Mouse (Mus musculus): ENCODE data around the gene Notum. TPM values are rescaled to one million over a fixed set of nuclear protein-coding genes. Genes with fewer than 3 reads are reported as not detected.

Gene Notum
- not detected for total RNA-seq (2023)

GRCm38 (mm10) chr11:120661076-120661460 lies at the start of gene Notum:
Gene Notum, minus strand, starts transcription at chr11:120661175.

DNA sequence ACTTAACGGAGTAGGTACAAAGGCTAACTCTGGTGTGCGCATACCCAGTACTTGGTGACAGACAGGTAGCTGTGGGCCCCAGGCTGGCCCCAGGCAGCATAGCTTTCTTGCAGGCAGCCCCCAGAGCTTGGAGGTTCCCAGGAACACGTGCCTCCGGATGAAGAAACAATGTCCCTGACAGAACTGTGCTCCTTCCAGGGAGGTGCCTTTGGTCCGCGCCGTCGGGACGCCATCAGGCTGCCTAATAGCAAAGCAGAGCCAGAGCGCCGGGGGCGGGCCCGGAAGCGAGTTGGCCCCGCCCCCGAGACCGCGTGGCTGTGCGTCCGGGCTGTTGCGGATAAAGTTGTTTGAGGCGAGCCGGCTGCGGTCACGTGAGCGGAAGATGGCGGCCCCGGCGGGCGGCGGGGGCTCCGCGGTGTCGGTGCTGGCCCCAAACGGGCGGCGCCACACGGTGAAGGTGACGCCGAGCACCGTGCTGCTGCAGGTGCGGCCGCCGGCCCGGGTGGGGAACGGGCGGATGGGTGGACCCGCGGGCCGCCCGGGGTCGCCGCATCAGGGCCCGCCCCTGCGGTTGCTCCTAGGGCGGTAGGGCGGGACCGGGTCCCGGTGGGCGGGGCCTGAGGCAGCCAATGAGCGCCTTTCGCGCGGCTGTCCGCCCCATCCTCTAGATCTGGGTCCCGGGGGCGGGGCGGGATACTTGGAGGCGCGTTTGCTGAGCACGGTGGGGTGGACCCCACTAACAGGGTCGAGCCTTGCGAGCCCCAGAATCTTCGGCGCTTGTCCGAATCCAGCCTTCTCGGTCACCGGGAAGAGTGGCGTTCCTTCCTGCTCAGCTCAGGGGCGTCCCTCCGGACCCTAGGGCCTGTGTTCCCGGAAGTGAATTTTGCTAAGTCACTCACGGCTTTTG lies 12.0 kb upstream of the Notum start, which contains the start of gene Aspscr1:
Gene Aspscr1, plus strand, starts transcription at position 287 of the 907 bp plus-strand sequence.

DNA sequence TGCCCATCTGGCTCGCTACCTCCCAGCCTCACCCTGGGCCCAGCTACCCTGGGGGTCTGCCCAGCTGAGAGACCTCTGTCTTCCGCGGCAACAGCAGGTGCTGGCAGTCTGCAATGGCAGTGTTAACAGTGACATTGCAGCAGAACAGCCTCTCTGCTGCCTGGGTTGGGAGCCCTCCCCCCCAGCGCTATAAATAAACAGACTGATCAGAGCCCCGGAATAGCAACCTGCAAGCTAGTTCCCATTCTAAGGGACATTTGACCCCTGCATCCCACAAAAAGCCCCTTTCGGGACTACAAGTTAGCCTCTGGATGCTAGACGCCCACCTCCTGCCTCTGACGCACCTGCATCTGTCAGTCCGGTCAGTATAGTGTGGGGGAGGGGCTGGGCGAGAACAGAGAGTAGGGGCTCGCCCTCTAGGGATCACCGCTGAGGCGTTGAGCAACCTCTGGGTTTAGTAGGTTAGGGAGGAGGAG lies 12.9 kb downstream of the Notum start, which contains the start of gene Myadml2:
Gene Myadml2, minus strand, starts transcription at position 158 of the 476 bp plus-strand sequence.

DNA sequence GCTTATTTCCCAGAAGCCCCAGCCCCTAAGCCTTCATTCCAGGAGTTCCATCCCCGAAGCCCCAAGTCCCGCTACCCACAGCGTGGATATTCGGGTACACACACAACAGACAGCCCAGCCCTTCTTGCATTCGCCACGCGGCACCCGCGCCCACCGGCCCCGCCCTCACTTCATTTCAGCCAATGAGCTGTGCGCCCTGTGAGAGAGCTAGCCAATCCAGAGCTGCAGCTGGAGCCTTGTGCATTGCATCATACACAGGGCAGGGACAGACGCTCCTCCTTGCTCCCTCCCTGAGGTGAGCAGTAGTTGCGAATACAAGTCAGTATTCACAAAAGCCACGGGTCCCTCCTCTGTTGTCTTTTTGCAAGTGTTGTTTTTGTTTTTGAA lies 17.4 kb downstream of the Notum start, which contains the start of gene Pycr1:
Gene Pycr1, minus strand, starts transcription at position 169 of the 387 bp plus-strand sequence.

DNA sequence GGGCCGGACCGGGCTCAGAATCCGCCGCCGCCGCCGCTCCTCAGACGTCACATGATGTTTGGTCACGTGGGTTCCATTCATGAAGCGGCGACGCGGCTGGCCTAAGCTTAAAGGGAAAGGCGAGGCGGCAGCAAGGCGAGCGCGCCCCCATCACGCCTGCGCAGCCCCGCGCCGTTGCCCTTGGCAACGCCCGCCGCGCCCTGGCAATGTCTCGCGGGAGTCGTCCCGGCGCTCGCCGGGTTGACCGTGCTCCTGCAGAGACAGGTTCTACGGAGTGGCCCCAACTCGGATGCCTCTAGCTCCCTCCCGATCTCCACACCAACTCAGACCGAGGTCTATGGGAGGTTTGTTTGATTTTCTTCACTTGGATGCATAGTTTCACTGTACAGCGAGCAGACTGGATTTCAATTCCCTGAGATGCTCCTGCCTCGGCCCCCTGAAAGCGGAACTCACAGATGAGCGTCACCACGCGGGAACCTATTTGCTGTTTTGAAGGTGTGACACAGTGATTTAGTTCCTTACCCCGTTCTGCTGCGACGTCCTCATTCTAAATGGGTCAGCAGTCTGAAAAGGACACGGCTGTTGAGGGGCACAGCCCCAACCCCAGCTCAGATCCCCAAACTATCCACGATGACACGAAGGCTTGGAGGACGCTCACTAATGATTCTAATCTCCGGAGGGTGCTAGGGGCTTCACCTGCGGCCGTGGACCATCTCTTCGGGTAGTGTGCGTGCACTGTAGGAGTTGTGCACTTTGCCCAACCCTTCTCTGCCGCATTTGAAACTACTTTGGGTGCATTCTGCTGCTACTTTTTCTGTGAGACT lies 27.2 kb downstream of the Notum start, which contains the start of gene Mafg:
Gene Mafg, minus strand, starts transcription at position 81 of the 824 bp plus-strand sequence.

DNA sequence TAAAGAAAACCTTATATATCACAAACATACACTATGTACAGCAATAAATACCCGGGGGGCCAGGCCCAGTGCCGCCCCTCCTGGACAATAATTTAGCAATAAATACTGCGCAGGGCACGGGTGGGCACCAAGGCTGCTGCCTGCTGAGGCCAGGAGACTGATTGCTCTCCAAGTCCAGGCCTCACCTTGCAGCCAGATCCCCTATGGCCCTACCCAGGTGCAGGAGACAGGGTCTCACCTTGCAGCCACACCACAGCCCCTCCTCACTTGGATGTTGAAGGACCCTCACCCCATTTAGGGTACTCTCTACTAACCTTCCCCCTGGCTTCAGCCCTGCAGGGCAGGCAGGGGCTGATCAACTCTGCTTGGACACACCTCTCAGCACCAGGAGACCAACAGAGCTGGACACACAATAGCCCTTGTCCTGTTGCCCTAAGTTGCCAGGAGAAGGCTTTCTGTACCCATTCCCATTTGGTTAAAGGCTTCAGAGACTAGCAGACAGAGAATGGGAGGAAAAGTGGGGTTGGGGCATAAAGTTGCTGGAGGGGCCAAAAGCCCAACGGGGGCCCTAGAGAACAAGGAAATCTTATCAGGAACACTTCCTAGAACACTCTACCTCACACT lies 35.7 kb downstream of the Notum start, which contains the start of gene Sirt7:
Gene Sirt7, minus strand, starts transcription at position 89 of the 624 bp plus-strand sequence.

DNA sequence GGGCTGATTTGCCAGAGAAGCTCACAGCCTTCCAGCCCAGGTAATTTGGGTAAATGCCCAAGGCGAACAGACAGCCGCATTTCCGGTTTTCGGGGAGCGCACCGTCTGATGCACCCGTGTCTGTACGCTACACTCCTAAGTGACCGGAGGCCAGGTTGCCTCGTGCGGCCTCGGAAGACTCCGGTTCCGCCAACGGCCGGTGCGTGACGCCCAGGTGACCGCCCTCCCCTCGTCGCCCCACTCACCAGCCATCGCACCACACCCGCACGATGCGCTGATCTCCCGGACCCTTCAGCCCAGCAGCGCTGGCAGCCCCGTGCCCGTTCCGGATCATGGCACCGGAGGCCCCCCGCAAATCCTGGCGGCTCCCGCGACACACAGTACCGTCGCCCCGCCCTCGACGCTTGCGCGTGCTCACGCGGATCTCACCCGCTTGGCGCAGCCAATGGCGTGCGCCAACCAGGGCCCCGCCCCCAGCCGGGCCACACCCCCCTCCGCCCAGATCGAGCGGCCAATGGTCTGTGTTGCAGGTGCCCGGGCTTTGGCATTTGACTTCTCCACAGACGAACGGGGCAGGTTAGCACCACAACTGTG lies 43.4 kb downstream of the Notum start, which contains the start of gene Pcyt2:
Gene Pcyt2, minus strand, starts transcription at position 418 of the 594 bp plus-strand sequence.

DNA sequence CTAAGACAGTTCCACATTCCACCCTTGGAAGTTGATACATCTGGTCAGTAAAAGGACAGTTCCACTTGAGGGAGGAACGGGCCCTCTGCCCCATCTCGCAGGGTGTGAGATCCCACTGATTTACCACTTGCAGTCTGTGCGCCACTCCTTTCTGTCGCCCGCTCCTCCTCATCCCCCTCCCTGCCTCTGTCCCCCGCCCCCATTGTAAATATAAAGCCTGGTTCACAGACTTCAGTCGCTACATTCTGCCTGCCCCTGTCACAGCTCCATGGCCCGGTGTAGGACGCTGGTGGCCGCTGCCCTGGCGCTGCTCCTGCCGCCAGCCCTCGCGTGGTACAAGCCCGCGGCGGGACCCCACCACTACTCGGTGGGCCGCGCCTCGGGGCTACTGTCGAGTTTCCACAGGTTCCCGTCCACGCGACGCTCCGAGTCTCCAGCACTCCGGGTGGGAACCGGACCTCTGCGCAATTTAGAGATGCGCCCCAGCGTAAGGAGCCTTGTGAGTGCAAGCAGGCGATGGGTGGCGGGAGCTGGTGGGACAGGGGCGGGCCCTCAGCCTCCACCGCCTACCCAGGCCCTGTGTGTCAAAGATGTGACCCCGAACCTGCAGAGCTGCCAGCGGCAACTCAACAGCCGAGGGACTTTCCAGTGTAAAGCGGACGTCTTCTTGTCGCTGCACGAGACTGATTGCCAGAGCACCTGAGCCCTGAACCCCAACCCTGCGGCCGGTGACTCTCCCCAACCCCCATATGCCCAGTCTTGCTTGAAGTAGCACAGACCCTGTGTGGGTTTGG lies 52.5 kb downstream of the Notum start, which contains the start of gene Npb:
Gene Npb, plus strand, starts transcription at position 237 of the 794 bp plus-strand sequence.

Other genes with a start within 250 kb of the Notum start
- 45.7 TPM for gene Nploc4, start 223.5 kb downstream of the Notum start, total RNA-seq (2023)
- 14.2 TPM for gene Tspan10, start 218.5 kb downstream of the Notum start, total RNA-seq (2023)
- 0.77 TPM for gene Pde6g, start 207.7 kb downstream of the Notum start, total RNA-seq (2023)
- 2.9 TPM for gene Oxld1, start 203.1 kb downstream of the Notum start, total RNA-seq (2023)
- gene Ccdc137, start 203.1 kb downstream of the Notum start, total RNA-seq (2023) = 28.4 TPM
- gene Arl16, start 193.6 kb downstream of the Notum start, total RNA-seq (2023) = 10.8 TPM
- 36.0 TPM for gene Mrpl12, start 176.6 kb downstream of the Notum start, total RNA-seq (2023)
- gene Slc25a10, start 169.3 kb downstream of the Notum start, total RNA-seq (2023) = 11.0 TPM
- gene Gcgr, start 130.5 kb downstream of the Notum start, total RNA-seq (2023) = not detected
- 41.2 TPM for gene Mcrip1, start 111.4 kb downstream of the Notum start, total RNA-seq (2023)
- gene Ppp1r27, start 110.0 kb downstream of the Notum start, total RNA-seq (2023) = not detected
- gene P4hb, start 87.9 kb downstream of the Notum start, total RNA-seq (2023) = 159 TPM
- gene Arhgdia, start 79.6 kb downstream of the Notum start, total RNA-seq (2023) = 371 TPM
- gene Alyref, start 62.8 kb downstream of the Notum start, total RNA-seq (2023) = 93.3 TPM
- 84.8 TPM for gene Anapc11, start 62.8 kb downstream of the Notum start, total RNA-seq (2023)
- 3.2 TPM for gene Npb, start 52.7 kb downstream of the Notum start, total RNA-seq (2023)
- 121 TPM for gene Pcyt2, start 43.2 kb downstream of the Notum start, total RNA-seq (2023)
- gene Sirt7, start 35.9 kb downstream of the Notum start, total RNA-seq (2023) = 126 TPM
- 28.8 TPM for gene Mafg, start 27.6 kb downstream of the Notum start, total RNA-seq (2023)
- 1.9 TPM for gene Pycr1, start 17.4 kb downstream of the Notum start, total RNA-seq (2023)
- not detected for gene Myadml2, start 13.0 kb downstream of the Notum start, total RNA-seq (2023)
- gene Aspscr1, start 11.8 kb upstream of the Notum start, total RNA-seq (2023) = 104 TPM
- 33.8 TPM for gene Cenpx, start 52.6 kb upstream of the Notum start, total RNA-seq (2023)
- 28.8 TPM for gene Lrrc45, start 52.8 kb upstream of the Notum start, total RNA-seq (2023)
- 1.7 TPM for gene Rac3, start 60.3 kb upstream of the Notum start, total RNA-seq (2023)
- gene Dcxr, start 66.1 kb upstream of the Notum start, total RNA-seq (2023) = not detected
- not detected for gene Cbr2, start 70.9 kb upstream of the Notum start, total RNA-seq (2023)
- 35.1 TPM for gene Hmga1b, start 101.6 kb upstream of the Notum start, total RNA-seq (2023)
- gene Rfng, start 123.0 kb upstream of the Notum start, total RNA-seq (2023) = 13.1 TPM
- gene Gps1, start 123.1 kb upstream of the Notum start, total RNA-seq (2023) = 55.1 TPM
- 48.2 TPM for gene Dus1l, start 135.2 kb upstream of the Notum start, total RNA-seq (2023)
- gene Fasn, start 163.4 kb upstream of the Notum start, total RNA-seq (2023) = 110 TPM